Mouse (Mus musculus): ENCODE data around the gene Coro1b.
"Not testable (repeated sequence)": the region's sequence is repeated elsewhere in the genome, so short reads cannot be mapped to it uniquely, and the experiment has no call there.

Gene Coro1b

DNA sequence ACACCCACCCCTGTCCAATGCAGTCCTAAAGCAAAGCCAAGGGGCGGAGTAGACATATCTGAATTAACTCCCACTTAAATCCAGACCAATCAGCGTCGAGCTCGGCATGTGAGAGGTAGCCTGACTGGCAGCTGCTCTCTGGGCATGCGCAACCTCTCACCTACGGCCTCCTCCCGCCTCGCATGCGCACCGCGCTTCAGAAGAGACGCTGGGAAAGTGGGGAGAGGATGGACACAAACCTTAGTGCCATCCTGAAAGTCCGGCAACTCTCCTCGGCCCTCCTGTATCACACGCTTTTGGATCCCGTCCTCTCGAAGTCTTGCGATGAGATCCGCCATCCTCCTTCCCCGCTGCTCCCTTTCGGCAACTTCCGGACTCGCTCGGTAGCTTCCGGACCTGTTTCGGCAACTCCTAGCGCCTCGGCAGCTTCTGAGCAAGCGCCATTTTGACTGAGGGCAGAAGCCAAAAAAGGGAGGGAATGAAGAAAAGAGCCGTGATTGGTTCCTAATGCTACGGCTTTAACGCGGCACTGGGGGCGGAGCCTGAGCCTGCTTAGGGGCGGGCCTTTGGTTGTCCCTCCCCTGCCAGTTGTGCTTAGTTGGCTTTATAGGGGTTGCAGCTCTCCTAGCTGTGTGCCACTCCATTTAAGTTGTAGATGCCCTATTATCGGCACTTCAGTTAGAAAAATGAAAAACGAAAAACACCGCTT is 27.2 kb upstream of the Coro1b start:
- peak; percentile 98 for DNase-seq

DNA sequence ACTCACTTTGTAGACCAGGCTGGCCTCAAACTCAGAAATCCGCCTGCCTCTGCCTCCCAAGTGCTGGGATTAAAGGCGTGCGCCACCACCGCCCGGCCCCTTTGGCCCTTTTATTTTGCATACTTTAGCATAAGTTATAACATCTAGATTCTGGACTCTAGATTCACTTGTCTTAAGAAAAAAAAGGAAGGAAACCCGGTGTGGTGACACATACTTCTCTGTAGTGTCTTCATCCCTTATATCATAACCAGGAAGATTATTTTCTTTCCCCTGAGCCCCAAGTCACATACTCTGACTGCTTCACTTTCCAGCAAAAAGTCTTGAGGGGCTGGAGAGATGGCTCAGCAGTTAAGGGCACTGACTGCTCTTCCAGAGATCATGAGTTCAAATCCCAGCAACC is 26.5 kb upstream of the Coro1b start:
- peak; percentile 47 for DNase-seq

DNA sequence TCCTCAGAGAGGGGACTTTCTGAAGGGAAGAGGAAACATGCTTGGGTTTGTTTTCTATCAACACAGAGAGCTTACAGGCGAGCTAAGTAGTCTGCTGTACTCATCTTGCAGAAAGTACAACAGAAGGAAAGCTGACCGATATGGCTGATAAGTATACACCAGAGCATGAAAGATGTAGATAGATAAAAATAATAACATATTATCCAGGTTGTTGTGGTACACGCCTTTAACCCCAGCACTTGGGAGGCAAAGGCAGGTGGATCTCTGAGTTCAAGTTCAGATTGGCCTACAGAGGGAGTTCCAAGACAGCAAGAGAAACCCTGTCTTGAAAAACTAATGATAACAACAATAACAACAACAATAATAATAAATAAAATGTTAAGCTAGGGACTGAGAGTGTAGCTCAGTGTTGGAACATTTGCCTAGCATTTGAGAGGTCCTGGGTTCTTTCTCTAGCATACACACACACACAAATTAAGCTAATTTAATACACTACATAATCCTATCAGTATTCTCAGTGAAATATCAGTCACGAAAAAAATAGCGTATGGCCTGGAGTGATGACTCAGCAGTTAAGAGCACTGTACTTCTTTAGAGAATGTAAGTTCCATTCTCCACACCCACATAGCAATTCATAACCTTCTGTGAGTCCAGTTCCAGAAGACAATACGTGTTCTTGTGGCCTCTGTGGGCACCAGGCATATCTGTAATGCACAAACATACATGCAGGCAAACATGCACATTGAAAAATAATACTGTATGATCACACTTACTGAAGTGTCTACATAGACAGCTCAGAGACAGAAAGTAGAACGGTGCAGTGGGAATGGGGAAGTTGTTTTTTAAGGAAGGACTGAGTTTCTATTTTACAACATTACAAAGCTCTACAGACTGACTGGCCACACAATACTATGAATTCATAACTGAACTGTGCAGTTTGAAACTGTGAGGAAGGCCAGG is 25.7 kb upstream of the Coro1b start:
- no peak for DNase-seq

GRCm38 (mm10) chr19:4124432-4124831 is 24.0 kb upstream of the Coro1b start:
- peak; percentile 45 for DNase-seq

GRCm38 (mm10) chr19:4125268-4125667 is 23.2 kb upstream of the Coro1b start:
- peak; percentile 64 for DNase-seq

DNA sequence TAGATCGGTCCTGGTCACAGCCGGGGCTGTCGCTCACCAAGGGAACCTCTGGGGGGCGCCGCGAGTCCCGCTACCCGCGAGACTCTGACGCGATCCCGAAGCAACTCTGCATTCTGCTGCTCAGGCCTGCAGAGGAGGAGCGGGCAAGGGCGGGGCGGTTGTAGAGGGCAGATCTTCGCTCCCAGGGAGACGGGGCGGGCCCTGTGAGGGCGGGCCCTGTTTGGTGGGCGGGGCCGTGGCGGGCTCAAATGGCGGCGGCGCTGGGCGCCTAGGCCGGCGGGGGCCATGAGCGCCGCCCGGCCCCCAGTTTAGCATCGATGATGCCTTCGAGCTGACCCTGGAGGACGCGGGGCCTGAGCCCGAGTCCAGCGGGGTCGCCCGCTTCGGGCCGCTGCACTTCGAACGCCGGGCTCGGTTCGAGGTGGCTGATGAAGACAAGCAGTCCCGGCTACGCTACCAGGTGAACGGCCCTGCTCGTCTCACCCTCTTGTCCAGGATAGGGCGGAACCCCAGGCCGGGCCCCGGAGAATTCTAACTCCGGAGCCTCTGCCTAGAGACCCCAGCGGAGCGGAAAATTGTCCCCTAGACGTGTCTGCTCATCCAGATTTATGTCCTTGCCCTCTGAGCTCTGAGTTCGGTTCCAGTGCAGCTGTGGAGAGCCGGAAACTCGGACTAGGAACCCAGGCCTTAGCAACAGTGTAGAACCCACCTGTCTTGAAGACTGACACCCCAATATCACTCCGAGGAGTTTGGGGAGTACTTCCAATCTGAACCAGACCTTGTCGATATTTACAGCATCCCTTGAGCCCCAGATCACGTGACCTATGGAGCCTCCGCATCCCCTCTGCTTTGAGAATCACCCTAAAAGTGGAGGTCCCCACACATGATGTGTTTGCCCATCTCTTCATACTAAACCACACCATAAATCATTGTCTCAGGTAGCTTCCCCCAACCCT is 22.4 kb upstream of the Coro1b start, which contains the start of gene Aip:
Gene Aip (minus strand): TSS at position 118 of the 956 bp plus-strand sequence.
- DNase-seq = peak; percentile 99

DNA sequence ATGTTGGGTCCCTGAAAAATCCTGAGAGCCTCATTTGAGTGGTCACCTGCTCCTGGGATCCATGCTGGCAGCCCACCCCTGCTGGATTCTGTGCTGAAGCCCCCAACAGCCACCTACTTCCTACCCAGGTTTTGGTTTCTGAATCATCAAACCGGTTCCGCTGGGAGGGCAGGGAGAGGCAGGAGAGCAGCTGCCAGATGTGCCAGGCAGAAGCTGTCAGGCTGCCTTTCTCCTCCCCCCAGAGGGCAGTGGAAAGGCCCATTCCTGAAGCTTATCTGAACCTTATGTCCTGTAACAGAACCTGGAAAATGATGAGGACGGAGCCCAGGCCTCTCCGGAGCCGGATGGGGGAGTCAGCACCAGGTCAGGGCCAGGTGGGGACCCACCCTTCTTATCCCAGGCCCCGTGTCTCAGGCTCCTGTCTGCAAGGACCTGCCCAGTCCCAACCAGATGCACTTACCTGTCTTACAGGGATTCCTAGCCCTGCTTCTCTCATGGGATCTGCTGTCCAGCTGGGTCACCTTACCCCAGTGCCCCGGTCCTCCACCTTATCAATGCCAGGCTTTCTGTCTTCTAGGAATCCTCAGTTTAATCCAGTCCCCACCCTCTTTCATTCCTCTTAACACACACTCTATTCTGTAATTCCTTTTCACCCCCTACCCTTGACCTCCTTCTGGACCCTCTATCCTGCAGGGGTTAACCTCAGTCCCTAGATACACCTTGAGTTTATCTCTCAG is 21.5 kb upstream of the Coro1b start:
- DNase-seq = peak; percentile 62

GRCm38 (mm10) chr19:4129462-4129861 is 19.0 kb upstream of the Coro1b start:
- DNase-seq = no peak

GRCm38 (mm10) chr19:4130106-4130505 is 18.3 kb upstream of the Coro1b start:
- DNase-seq = no peak

DNA sequence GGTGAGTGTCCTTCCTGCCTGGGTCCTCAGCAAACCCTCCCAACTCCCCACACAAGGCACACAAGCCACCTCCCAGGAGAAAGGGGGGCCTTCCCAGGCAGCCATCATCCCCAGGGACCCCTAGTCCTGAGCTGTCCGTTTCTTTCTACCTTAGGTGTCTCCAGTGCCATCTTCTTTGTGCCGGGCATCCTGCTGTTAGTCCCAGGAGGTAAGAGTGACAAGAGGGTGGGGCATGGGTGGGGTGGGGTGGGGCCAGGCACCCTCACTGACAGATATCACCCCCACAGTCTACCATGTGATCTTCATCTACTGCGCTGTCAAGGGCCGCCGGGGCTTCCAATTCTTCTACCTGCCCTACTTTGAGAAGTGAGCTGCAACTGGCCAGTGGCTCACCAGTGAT is 17.3 kb upstream of the Coro1b start:
- no peak for DNase-seq

DNA sequence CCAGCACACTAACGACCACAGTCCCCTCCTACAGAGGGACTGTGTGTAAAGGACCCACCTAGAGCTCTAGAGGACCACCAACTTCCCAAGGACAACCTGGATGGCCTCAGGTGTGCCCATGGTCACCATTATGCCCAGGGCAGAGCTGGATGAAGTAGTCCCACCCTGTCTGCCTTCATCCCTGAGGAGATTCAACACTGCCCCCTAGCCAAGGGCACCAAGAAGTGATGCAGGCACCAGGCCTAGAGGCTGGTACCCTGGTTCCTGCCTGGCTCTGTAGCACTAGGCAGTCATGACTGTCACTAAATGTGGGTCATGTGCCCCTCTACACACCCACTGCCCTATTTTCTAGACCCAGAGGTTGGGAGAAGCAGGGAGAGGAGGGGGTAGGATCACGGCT is 16.7 kb upstream of the Coro1b start:
- no peak for DNase-seq

GRCm38 (mm10) chr19:4134354-4134753 is 14.1 kb upstream of the Coro1b start:
- no peak for DNase-seq

- DNase-seq = not testable (repeated sequence)
These were observed 13.0 kb upstream of the Coro1b start for GRCm38 (mm10) chr19:4135229-4135962.

DNA sequence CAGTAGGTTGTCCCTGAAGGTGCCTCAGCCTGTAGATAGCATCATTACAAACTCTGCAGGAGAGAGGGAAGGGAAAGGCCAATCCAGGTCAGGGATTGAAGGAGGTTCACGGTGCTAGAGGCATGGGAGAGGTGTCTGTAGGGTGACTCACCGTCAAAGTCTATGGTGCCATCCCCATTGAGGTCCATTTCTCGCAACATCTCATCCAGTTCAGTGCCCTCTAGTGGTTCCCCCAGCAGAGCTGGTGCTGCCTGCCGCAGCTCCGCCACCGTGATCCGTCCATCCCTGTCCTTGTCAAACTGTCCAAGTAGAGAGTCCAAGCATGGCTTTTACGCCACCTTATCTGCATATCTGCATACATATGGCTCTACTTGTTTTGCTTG is 12.5 kb upstream of the Coro1b start:
- peak; percentile 26 for DNase-seq

DNA sequence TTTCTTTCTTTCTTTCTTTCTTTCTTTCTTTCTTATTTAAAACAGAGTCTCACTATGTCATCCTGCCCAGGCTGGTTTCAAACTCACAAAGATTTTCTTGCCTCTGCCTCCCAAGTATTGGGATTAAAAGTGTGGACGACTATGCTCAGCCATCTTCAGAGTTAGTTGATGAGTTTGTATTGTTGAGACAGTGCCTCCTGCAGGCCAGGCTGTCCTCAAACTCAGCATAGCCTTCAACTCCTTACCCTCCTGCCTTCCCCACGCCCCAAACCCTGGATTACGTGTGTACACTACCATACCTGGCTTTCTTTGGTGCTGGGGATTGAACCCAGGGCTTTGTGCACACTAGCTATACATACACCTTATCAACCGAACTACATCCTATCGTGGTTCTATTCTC is 12.0 kb upstream of the Coro1b start:
- no peak for DNase-seq

DNA sequence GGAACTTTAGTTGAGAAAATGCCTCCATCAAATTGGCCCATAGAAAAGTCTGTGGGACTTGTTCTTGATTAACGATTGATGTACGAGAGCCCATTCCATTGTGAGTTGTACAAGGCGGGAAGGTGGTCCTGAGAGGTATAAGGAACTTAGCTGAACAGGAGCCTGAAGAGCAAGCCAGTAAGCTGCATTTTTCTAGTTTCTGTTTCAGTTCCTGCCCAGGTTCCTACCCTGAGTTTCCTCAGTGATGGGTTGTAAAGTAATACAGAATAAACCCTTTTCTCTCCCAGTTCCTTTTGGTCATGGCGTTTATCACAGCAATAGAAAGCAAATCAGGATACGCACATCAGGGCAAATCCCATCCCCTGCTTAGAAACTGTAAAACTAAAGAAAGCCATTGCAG is 10.5 kb upstream of the Coro1b start:
- no peak for DNase-seq

GRCm38 (mm10) chr19:4139446-4139845 is 9.0 kb upstream of the Coro1b start, which contains the start of gene Gpr152:
TSS of gene Gpr152 (plus strand) at chr19:4139787.
- no peak for DNase-seq

GRCm38 (mm10) chr19:4140147-4140546 is 8.3 kb upstream of the Coro1b start:
- no peak for DNase-seq

- DNase-seq = peak; percentile 45
These were observed 5.8 kb upstream of the Coro1b start for GRCm38 (mm10) chr19:4142416-4143173.

DNA sequence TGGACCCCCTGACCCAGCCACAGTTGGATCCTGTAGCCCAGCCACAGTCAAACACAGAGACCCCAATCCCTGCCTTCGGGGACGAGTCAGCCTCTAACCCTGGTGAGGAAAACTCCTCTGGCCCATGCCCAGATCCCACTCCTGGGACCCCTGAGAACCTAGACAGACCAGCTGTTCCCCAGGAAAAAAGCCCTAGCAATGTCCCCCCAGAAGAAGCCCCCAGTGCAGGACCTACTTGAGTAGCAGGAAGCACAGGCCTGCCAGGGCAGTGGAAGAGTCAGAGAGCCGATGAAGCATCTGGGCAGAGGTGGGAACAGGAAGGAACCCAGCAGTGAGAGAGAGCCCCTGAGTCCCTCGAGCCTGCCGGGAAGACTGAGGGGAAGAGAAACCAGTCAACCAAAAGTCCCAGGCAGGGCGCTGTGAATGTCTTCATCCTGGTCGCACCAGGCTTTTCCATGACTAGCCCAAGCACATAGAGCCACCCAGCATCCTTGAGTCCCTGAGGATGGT is 4.6 kb upstream of the Coro1b start, which contains the start of gene Cabp4:
Gene Cabp4 (minus strand): TSS at position 275 of the 510 bp plus-strand sequence.
- DNase-seq = no peak
